Mouse (Mus musculus) intestine, embryonic 16.5 days (tissue): ENCODE measurements around the gene Fam78a. TPM values are rescaled to one million over a fixed set of nuclear protein-coding genes. Genes with fewer than 3 reads are reported as not detected.
"Not testable (repeated sequence)": the region's sequence is repeated elsewhere in the genome, so short reads cannot be mapped to it uniquely, and the experiment has no call there.

ENCODE experiments used
- ATAC-seq: fragments of 200-750 bp; cut with Nextera tagmentation; 2 replicates; pipeline ENCODE4 v1.8.0; 2017; ENCODE audit warnings: moderate TSS enrichment, moderate library complexity
- H3K27ac ChIP-seq: fragments of 300-500 bp; sonication (generic); 2 replicates; pipeline ENCODE4 v1.5.1; 2014; ENCODE audit warnings: mild to moderate bottlenecking, low read length
- H3K27me3 ChIP-seq: fragments of 300-500 bp; sonication (generic); replicated peaks from 2 replicates; pipeline ENCODE4 v1.6.1; 2014; ENCODE audit warnings: low read length, control low read depth, mixed read lengths; ENCODE audit not compliant: control insufficient read depth, insufficient read depth
- H3K36me3 ChIP-seq: fragments of 300-500 bp; sonication (generic); 2 replicates; pipeline ENCODE4 v1.6.1; 2014; ENCODE audit warnings: low read length, control low read depth; ENCODE audit not compliant: control insufficient read depth, insufficient read depth
- H3K4me1 ChIP-seq: fragments of 300-500 bp; sonication (generic); 2 replicates; pipeline ENCODE4 v1.6.1; 2014; ENCODE audit warnings: low read length, control low read depth, mixed read lengths; ENCODE audit not compliant: control insufficient read depth, insufficient read depth
- H3K4me2 ChIP-seq: fragments of 300-500 bp; sonication (generic); 2 replicates; pipeline ENCODE4 v1.6.1; 2014; ENCODE audit warnings: low read depth, low read length, control low read depth
- H3K4me3 ChIP-seq: fragments of 300-500 bp; sonication (generic); 2 replicates; pipeline ENCODE4 v1.5.1; 2014; ENCODE audit warnings: mild to moderate bottlenecking, low read length
- H3K9ac ChIP-seq: fragments of 300-500 bp; sonication (generic); 2 replicates; pipeline ENCODE4 v1.6.1; 2014; ENCODE audit warnings: low read depth, low read length
- H3K9me3 ChIP-seq: fragments of 300-500 bp; sonication (generic); 2 replicates; pipeline ENCODE4 v1.6.1; 2016; ENCODE audit warnings: low read length, control low read depth; ENCODE audit not compliant: control insufficient read depth
- WGBS: fragments of 180-500 bp; shearing (Covaris S2); extraction: QIAGEN DNeasy Blood & Tissue Kit; methylation state at CpG from one replicate; pipeline ENCODE4 v1.1.7; 2014; 5-methylcytosine and 5-hydroxymethylcytosine counted together
- polyA plus RNA-seq: library from polyadenylated mRNA; unstranded; fragments of >200 nt; fragmentation: Nextera tagmentation; extraction: Ambion mirVana; gene quantifications from 2 replicates; pipeline ENCODE4 v1.2.1, GENCODE M21; 2015

Fam78a gene
- polyA plus RNA-seq, 1 experiment from 2014 or later = 2.2 TPM

GRCm38 (mm10) chr2:32041087-32041486, 43.6 kb downstream of the Fam78a start:
- H3K4me1 ChIP-seq = no peaks in the 10 kb centered on the region

GRCm38 (mm10) chr2:32040646-32041045, 44.0 kb downstream of the Fam78a start:
- H3K4me2 ChIP-seq, H3K4me1 ChIP-seq, ATAC-seq, H3K27me3 ChIP-seq, H3K9ac ChIP-seq, H3K4me3 ChIP-seq, H3K27ac ChIP-seq, H3K9me3 ChIP-seq: not testable (repeated sequence)
- H3K36me3 ChIP-seq = peaks cover 12% of the 10 kb centered on the region; the same call in 1 of the 2 replicates
- 92% methylated on average over 9 of the region's 9 CpGs for WGBS

More at GRCm38 (mm10) chr2:32041087-32041486, 43.6 kb downstream of the Fam78a start:
- ATAC-seq = no peak
- no peak overlapping the region for H3K9ac ChIP-seq
- peaks cover 12% of the 10 kb centered on the region; the same call in 1 of the 2 replicates for H3K36me3 ChIP-seq
- H3K9me3 ChIP-seq = no peaks in the 10 kb centered on the region
- H3K27me3 ChIP-seq = no peaks in the 10 kb centered on the region
- H3K27ac ChIP-seq = no peak overlapping the region
- no peak overlapping the region for H3K4me3 ChIP-seq
- WGBS = 92% methylated on average over 2 of the region's 2 CpGs
- H3K4me2 ChIP-seq = no peak overlapping the region

GRCm38 (mm10) chr2:32038661-32039081, 46.0 kb downstream of the Fam78a start:
- no peak overlapping the region for H3K9ac ChIP-seq
- H3K27ac ChIP-seq = no peak overlapping the region
- peaks cover 16% of the 10 kb centered on the region; the same call in 1 of the 2 replicates for H3K36me3 ChIP-seq
- H3K9me3 ChIP-seq = no peaks in the 10 kb centered on the region
- H3K4me2 ChIP-seq = no peak overlapping the region
- H3K4me1 ChIP-seq = no peaks in the 10 kb centered on the region
- H3K4me3 ChIP-seq = no peak overlapping the region
- ATAC-seq = no peak
- no peaks in the 10 kb centered on the region for H3K27me3 ChIP-seq
- WGBS = 84% methylated on average over 8 of the region's 8 CpGs

GRCm38 (mm10) chr2:32037279-32037858, 47.3 kb downstream of the Fam78a start:
- H3K27ac ChIP-seq = peak overlapping the region; percentile 76; the same call in 1 of the 2 replicates
- WGBS = 67% methylated on average over 6 of the region's 6 CpGs
- no peak for ATAC-seq
- peaks cover 14% of the 10 kb centered on the region for H3K36me3 ChIP-seq
- no peaks in the 10 kb centered on the region for H3K9me3 ChIP-seq
- H3K4me2 ChIP-seq = no peak overlapping the region
- no peaks in the 10 kb centered on the region for H3K27me3 ChIP-seq
- H3K4me1 ChIP-seq = no peaks in the 10 kb centered on the region
- no peak overlapping the region for H3K4me3 ChIP-seq
- H3K9ac ChIP-seq = no peak overlapping the region

- Histone ChIP-seq H3K27ac (no peak overlapping the region), H3K9me3 (no peaks in the 10 kb centered on the region), H3K4me1 (no peaks in the 10 kb centered on the region), H3K4me2 (no peak overlapping the region), H3K4me3 (no peak overlapping the region), H3K9ac (no peak overlapping the region), H3K36me3 (peaks cover 16% of the 10 kb centered on the region), H3K27me3 (no peaks in the 10 kb centered on the region)
- WGBS = 97% methylated on average over 6 of the region's 6 CpGs
- no peak for ATAC-seq
Observed at GRCm38 (mm10) chr2:32034206-32034605, 50.5 kb downstream of the Fam78a start.

GRCm38 (mm10) chr2:32033436-32033835, 51.2 kb downstream of the Fam78a start:
- no peak for ATAC-seq
- Histone ChIP-seq H3K4me2 (no peak overlapping the region), H3K9me3 (no peaks in the 10 kb centered on the region), H3K9ac (no peak overlapping the region), H3K4me3 (no peak overlapping the region), H3K36me3 (peaks cover 13% of the 10 kb centered on the region), H3K27me3 (no peaks in the 10 kb centered on the region), H3K4me1 (no peaks in the 10 kb centered on the region), H3K27ac (no peak overlapping the region)
- WGBS = 91% methylated on average over 6 of the region's 6 CpGs

GRCm38 (mm10) chr2:32029636-32030035, 55.0 kb downstream of the Fam78a start:
- Histone ChIP-seq H3K36me3 (peaks cover 15% of the 10 kb centered on the region), H3K9ac (no peak overlapping the region), H3K4me1 (no peaks in the 10 kb centered on the region), H3K4me3 (no peak overlapping the region), H3K27me3 (no peaks in the 10 kb centered on the region), H3K27ac (no peak overlapping the region), H3K9me3 (no peaks in the 10 kb centered on the region), H3K4me2 (no peak overlapping the region)
- no peak for ATAC-seq
- WGBS = 72% methylated on average over 3 of the region's 3 CpGs

GRCm38 (mm10) chr2:32024372-32024771, 60.3 kb downstream of the Fam78a start:
- H3K4me1 ChIP-seq = no peaks in the 10 kb centered on the region
- WGBS = 90% methylated on average over 4 of the region's 4 CpGs
- ATAC-seq = no peak
- peaks cover 28% of the 10 kb centered on the region; the same call in 1 of the 2 replicates for H3K36me3 ChIP-seq
- no peak overlapping the region for H3K4me2 ChIP-seq
- H3K9me3 ChIP-seq = no peaks in the 10 kb centered on the region
- no peak overlapping the region for H3K4me3 ChIP-seq
- H3K27me3 ChIP-seq = no peaks in the 10 kb centered on the region
- no peak overlapping the region for H3K27ac ChIP-seq
- no peak overlapping the region for H3K9ac ChIP-seq

GRCm38 (mm10) chr2:32020229-32020628, 64.4 kb downstream of the Fam78a start:
- ATAC-seq = no peak
- Histone ChIP-seq H3K9ac (no peak overlapping the region), H3K27ac (no peak overlapping the region), H3K4me2 (no peak overlapping the region), H3K36me3 (peaks cover 26% of the 10 kb centered on the region), H3K9me3 (no peaks in the 10 kb centered on the region), H3K4me3 (no peak overlapping the region), H3K27me3 (no peaks in the 10 kb centered on the region), H3K4me1 (no peaks in the 10 kb centered on the region)
- WGBS = 93% methylated on average over 5 of the region's 5 CpGs

GRCm38 (mm10) chr2:32019704-32020103, 65.0 kb downstream of the Fam78a start:
- H3K4me3 ChIP-seq = no peak overlapping the region
- H3K9ac ChIP-seq = no peak overlapping the region
- peaks cover 26% of the 10 kb centered on the region for H3K36me3 ChIP-seq
- H3K4me1 ChIP-seq = no peaks in the 10 kb centered on the region
- no peak for ATAC-seq
- H3K9me3 ChIP-seq = no peaks in the 10 kb centered on the region
- whole genome bisulfite sequencing = 72% methylated on average over 4 of the region's 4 CpGs
- H3K27me3 ChIP-seq = no peaks in the 10 kb centered on the region
- no peak overlapping the region for H3K4me2 ChIP-seq
- no peak overlapping the region for H3K27ac ChIP-seq
